Mouse (Mus musculus) stomach, postnatal 0 days (tissue): Measurements from ENCODE around the gene Lemd1. TPM values are rescaled to one million over a fixed set of nuclear protein-coding genes. Genes with fewer than 3 reads are reported as not detected.

ENCODE experiments used
- ATAC-seq: fragments of 200-750 bp; cut with Nextera tagmentation; 2 replicates; pipeline ENCODE4 v1.8.0; 2017; ENCODE audit not compliant: low FRiP score, low TSS enrichment
- DNase-seq: peaks from one replicate; pipeline ENCODE4 v3.0.0-alpha.2; 2016; ENCODE audit warnings: low spot score
- H3K27ac ChIP-seq: fragments of 300-500 bp; sonication (generic); replicated peaks from 2 replicates; pipeline ENCODE4 v1.5.1; 2014; ENCODE audit warnings: mild to moderate bottlenecking, control low read depth
- H3K27me3 ChIP-seq: fragments of 300-500 bp; sonication (generic); 2 replicates; pipeline ENCODE4 v1.6.1; 2014; ENCODE audit warnings: low read length; ENCODE audit not compliant: control insufficient read depth, insufficient read depth
- H3K36me3 ChIP-seq: fragments of 300-500 bp; sonication (generic); 2 replicates; pipeline ENCODE4 v1.6.1; 2014; ENCODE audit warnings: low read length, mixed read lengths; ENCODE audit not compliant: control insufficient read depth, insufficient read depth
- H3K4me1 ChIP-seq: fragments of 300-500 bp; sonication (generic); replicated peaks from 2 replicates; pipeline ENCODE4 v1.6.1; 2014; ENCODE audit warnings: antibody characterized with exemption; ENCODE audit not compliant: control insufficient read depth, insufficient read depth
- H3K4me2 ChIP-seq: fragments of 300-500 bp; sonication (generic); replicated peaks from 2 replicates; pipeline ENCODE4 v1.6.1; 2014; ENCODE audit warnings: low read depth, mild to moderate bottlenecking, control low read depth, moderate library complexity
- H3K4me3 ChIP-seq: fragments of 300-500 bp; sonication (generic); 2 replicates; pipeline ENCODE4 v1.5.1; 2014; ENCODE audit warnings: low read depth, low read length, control low read depth
- H3K9ac ChIP-seq: fragments of 300-500 bp; sonication (generic); 2 replicates; pipeline ENCODE4 v1.6.1; 2014; ENCODE audit warnings: mild to moderate bottlenecking, low read length, control low read depth, mixed read lengths
- H3K9me3 ChIP-seq: fragments of 300-500 bp; sonication (generic); 2 replicates; pipeline ENCODE4 v1.6.1; 2016; ENCODE audit warnings: low read length; ENCODE audit not compliant: control insufficient read depth
- CTCF ChIP-seq: IDR thresholded peaks from 2 replicates; pipeline ENCODE4 v1.5.1; 2016; ENCODE audit warnings: antibody characterized with exemption, low read depth, mild to moderate bottlenecking, moderate library complexity
- EP300 ChIP-seq: optimal IDR thresholded peaks from 2 replicates; pipeline ENCODE3; 2016; ENCODE audit warnings: antibody characterized with exemption
- WGBS: fragments of 180-500 bp; shearing (Covaris S2); extraction: QIAGEN DNeasy Blood & Tissue Kit; methylation state at CpG from one replicate; pipeline ENCODE4 v1.1.7; 2014; 5-methylcytosine and 5-hydroxymethylcytosine counted together
- polyA plus RNA-seq: library from polyadenylated mRNA; unstranded; fragments of >200 nt; fragmentation: Nextera tagmentation; extraction: Ambion mirVana; gene quantifications from 2 replicates; pipeline ENCODE4 v1.2.1, GENCODE M21; 2015

Lemd1 gene
- polyA plus RNA-seq, 1 experiment from 2014 or later = 0.30 TPM

DNA sequence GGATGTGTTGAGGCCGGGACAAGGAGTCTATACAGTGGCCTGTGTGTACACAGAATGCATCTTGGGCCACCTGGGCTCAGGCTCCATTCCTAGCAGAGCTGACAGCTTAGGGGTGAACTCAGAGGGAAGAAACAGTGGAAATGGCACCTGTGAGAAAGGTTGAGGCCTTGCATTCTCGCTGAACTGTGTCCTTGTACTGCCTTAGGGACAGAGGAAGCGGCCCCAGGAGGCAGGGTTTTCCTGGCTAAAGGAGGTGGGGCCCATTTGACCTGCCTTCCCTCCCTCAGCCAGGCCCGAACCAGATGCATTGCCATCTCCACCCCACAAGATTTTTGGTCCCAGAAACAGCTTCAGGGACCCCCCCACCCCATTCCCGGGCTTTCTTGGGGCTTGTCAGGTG, 4.5 kb downstream of the Lemd1 start:
- Histone ChIP-seq H3K36me3 (no peaks in the 10 kb centered on the region), H3K9ac (no peak overlapping the region), H3K27ac (no peak overlapping the region), H3K4me2 (no peak overlapping the region), H3K4me3 (no peak overlapping the region), H3K27me3 (peaks cover 9% of the 10 kb centered on the region), H3K4me1 (peaks cover 13% of the 10 kb centered on the region; the same call in 1 of the 2 replicates), H3K9me3 (no peaks in the 10 kb centered on the region)
- TF ChIP-seq CTCF (no peak), EP300 (no peak)
- WGBS = 49% methylated on average over 5 of the region's 5 CpGs
- ATAC-seq = no peak; the same call in 1 of the 2 replicates
- no peak for DNase-seq

DNA sequence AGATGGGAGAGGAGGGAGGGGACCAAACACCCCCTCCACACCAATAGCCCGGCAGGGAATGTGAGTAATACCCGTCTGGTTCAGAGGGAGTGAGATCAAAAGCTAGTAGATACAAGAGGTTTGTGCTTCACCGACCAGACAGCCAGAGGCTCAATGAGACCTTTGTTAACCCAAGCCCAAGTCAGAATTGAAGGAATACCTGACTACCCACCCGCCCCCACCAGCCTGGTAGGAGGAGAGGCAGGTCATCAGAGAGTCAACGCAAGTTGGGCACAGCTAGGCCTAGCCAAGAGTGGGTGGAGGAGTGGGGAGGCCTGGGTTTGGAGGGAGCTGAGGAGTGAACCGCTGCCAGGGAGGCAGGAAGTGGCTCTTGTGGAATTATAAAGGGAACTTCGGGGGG, 5.1 kb downstream of the Lemd1 start:
- H3K27me3 ChIP-seq = peaks cover 6% of the 10 kb centered on the region
- no peak overlapping the region for H3K4me3 ChIP-seq
- ATAC-seq (no peak), DNase-seq (no peak)
- H3K9ac ChIP-seq = no peak overlapping the region
- WGBS = 42% methylated on average over 7 of the region's 7 CpGs
- no peak overlapping the region for H3K4me2 ChIP-seq
- TF ChIP-seq CTCF (no peak), EP300 (no peak)
- H3K4me1 ChIP-seq = 0 out of 2 replicates have a peak, but pooled peaks cover 10% of the 10 kb centered on the region
- no peaks in the 10 kb centered on the region for H3K9me3 ChIP-seq
- H3K27ac ChIP-seq = 0 out of 2 replicates have a peak overlapping the region, but pooled peaks have one; percentile 4
- no peaks in the 10 kb centered on the region for H3K36me3 ChIP-seq

DNA sequence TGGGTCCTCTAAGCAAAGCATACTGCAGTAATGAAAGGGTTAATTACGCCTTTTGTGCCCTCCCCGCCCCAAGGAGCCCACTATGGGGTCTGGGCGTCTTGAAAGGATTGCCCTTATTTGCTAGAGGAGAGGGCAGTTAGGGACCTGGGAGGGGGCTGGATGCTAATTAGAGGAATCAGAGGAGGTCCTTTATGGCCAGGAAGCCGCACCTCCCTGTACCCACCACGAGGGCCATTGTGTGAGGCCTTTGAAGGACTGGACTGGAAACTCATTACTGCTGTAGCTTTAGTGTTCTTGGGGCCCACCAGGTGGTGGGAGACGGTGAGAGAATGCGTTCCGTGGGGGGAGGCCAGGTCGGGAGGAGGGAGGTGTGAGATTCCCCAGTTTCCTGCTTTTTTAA, 6.4 kb downstream of the Lemd1 start:
- no peaks in the 10 kb centered on the region for H3K9me3 ChIP-seq
- no peak for DNase-seq
- WGBS = 37% methylated on average over 9 of the region's 9 CpGs
- H3K4me3 ChIP-seq = no peak overlapping the region
- H3K4me1 ChIP-seq = 0 out of 2 replicates have a peak, but pooled peaks cover 7% of the 10 kb centered on the region
- H3K9ac ChIP-seq = no peak overlapping the region
- H3K27me3 ChIP-seq = no peaks in the 10 kb centered on the region; the same call in 1 of the 2 replicates
- no peak overlapping the region for H3K27ac ChIP-seq
- ATAC-seq = no peak
- no peak for TF ChIP-seq CTCF
- no peak overlapping the region for H3K4me2 ChIP-seq
- no peaks in the 10 kb centered on the region for H3K36me3 ChIP-seq

DNA sequence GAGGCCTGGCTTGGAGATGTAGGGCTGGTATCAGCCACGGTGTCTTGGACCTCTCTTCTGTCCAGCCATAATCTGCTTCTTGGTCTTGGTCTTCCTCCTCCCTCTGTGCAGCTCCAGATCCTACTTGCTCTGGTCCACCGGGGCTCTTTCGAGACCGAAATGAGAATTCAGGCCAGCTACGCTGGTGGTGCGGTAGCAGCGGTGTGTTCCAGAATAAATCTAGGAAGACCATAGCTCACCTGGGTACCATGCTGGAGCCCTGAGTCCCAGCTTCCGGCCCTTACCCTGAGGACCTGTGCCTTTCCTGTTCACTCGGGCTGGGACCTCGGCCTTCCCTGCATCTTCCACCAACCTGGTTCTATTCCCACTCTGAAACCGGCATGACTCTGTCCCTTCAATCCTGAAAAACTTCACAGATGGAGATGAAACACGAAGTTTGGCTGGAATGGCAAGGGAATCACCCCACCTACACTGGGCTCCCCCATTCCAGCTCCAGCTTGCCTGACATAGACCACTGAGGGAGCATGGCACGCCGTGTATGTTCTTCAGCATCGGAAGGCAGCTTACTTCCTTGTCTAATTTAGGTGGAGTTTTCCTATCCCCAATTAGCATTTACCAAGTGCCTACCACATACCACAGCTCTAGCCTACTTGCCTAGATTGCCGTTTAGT, 7.3 kb downstream of the Lemd1 start:
- no peaks in the 10 kb centered on the region for H3K27me3 ChIP-seq
- ATAC-seq (no peak), DNase-seq (no peak)
- H3K36me3 ChIP-seq = no peaks in the 10 kb centered on the region
- H3K4me1 ChIP-seq = 0 out of 2 replicates have a peak, but pooled peaks cover 7% of the 10 kb centered on the region
- no peak overlapping the region for H3K27ac ChIP-seq
- 93% methylated on average over 16 of the region's 16 CpGs for WGBS
- H3K9ac ChIP-seq = no peak overlapping the region
- no peak overlapping the region for H3K4me3 ChIP-seq
- no peak for TF ChIP-seq EP300
- TF ChIP-seq CTCF = no peak
- H3K4me2 ChIP-seq = no peak overlapping the region
- no peaks in the 10 kb centered on the region for H3K9me3 ChIP-seq

DNA sequence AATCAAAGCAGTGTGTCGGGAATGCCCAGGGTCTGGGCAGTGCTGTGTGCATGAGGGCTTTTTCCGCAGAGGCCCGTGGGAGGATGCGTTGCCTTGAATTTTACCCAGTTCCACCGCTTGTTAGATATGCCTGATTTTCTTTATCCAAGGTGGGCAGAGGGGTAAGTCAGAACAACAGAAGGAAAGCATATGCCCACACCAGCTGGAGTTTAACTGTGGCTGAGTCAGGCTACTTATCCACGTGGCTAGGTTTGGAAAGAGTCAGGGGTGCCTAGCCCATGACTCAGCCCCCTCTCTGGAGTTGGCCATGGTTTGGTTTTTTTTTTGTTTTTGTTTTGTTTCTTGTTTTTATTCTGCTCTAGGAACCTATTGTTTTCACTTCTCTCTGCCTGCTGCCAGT, 8.0 kb downstream of the Lemd1 start:
- H3K27me3 ChIP-seq = no peaks in the 10 kb centered on the region
- no peak overlapping the region for H3K27ac ChIP-seq
- H3K4me3 ChIP-seq = no peak overlapping the region
- DNase-seq (no peak), ATAC-seq (no peak)
- H3K9me3 ChIP-seq = no peaks in the 10 kb centered on the region
- H3K4me2 ChIP-seq = no peak overlapping the region
- TF ChIP-seq CTCF (no peak), EP300 (no peak)
- 0 out of 2 replicates have a peak, but pooled peaks cover 7% of the 10 kb centered on the region for H3K4me1 ChIP-seq
- H3K9ac ChIP-seq = no peak overlapping the region
- WGBS = 86% methylated on average over 6 of the region's 6 CpGs
- no peaks in the 10 kb centered on the region for H3K36me3 ChIP-seq

DNA sequence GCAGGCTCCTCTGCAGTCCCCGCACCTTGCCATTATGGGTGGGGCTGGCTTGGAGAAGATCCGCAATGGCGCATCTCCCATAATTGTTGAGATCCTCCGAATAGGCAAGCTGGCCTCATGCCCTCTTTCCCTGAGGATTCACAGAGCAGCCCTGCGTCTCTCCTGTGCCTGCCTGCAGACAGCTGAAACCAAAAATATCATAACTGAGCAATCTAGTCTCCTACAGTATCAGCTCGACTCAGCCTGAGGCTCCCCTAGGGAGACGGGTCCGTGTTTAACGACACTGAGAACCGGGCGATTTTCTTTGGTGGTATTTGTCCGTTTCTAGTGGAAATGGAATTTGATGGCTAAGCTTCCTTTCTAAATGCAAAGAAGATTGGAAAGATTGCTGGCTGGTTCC, 8.7 kb downstream of the Lemd1 start:
- no peaks in the 10 kb centered on the region for H3K36me3 ChIP-seq
- ATAC-seq (no peak), DNase-seq (peak; percentile 13)
- H3K4me2 ChIP-seq = peak overlapping the region; percentile 32
- H3K27ac ChIP-seq = 0 out of 2 replicates have a peak overlapping the region, but pooled peaks have one; percentile 18
- no peaks in the 10 kb centered on the region for H3K27me3 ChIP-seq
- H3K4me3 ChIP-seq = no peak overlapping the region
- WGBS = 24% methylated on average over 12 of the region's 12 CpGs
- no peak overlapping the region for H3K9ac ChIP-seq
- H3K9me3 ChIP-seq = no peaks in the 10 kb centered on the region
- 0 out of 2 replicates have a peak, but pooled peaks cover 7% of the 10 kb centered on the region for H3K4me1 ChIP-seq
- TF ChIP-seq CTCF (no peak), EP300 (no peak)
